Mouse (Mus musculus): ENCODE measurements around the gene Spag8. TPM values are rescaled to one million over a fixed set of nuclear protein-coding genes. Genes with fewer than 3 reads are reported as not detected.

The Spag8 gene
- total RNA-seq, 2 experiments from 2014 or later = 0.91 to 1.1 TPM

GRCm38 (mm10) chr4:43656339-43657109 lies 3.1 kb upstream of the Spag8 start, which contains the start of gene Hint2:
Hint2 (minus strand) TSS chr4:43656466.
- intact Hi-C loops (cut with DNase I) = loop anchor here (2.0 kb wide), 1 partner anchor 26 kb away; the partner anchor contains the start of gene Npr2

GRCm38 (mm10) chr4:43655656-43656338 lies 2.4 kb upstream of the Spag8 start:
- DNase-seq (ENCODE audit: low spot score in 2 of 2) = peak in 1 of 2 experiments; percentile 22
- intact Hi-C loops (cut with DNase I) = loop anchor here (2.0 kb wide), 1 partner anchor 25 kb away; the partner anchor contains the start of gene Npr2

More at GRCm38 (mm10) chr4:43656339-43657109, 3.1 kb upstream of the Spag8 start, which contains the start of gene Hint2:
- peak; percentile 90 to 95 for DNase-seq (ENCODE audit: low spot score in 2 of 2)

- intact Hi-C loops (cut with DNase I) = no loop called here
- DNase-seq (ENCODE audit: low spot score in 2 of 2) = no peak
Measured at GRCm38 (mm10) chr4:43652726-43653125, 668 bp downstream of the Spag8 start.

- no peak for DNase-seq (ENCODE audit: low spot score in 2 of 2)
- intact Hi-C loops (cut with DNase I) = no loop called here
Measured at GRCm38 (mm10) chr4:43649783-43650182, 3.6 kb downstream of the Spag8 start.

GRCm38 (mm10) chr4:43640491-43640890 lies 12.9 kb downstream of the Spag8 start:
- no peak for DNase-seq (ENCODE audit: low spot score in 2 of 2)
- intact Hi-C loops (cut with DNase I) = no loop called here

GRCm38 (mm10) chr4:43640076-43640475 lies 13.3 kb downstream of the Spag8 start:
- DNase-seq (ENCODE audit: low spot score in 2 of 2) = no peak
- intact Hi-C loops (cut with DNase I) = no loop called here

- intact Hi-C loops (cut with DNase I) = no loop called here
- peak in 1 of 2 experiments; percentile 1 for DNase-seq (ENCODE audit: low spot score in 2 of 2)
Measured at GRCm38 (mm10) chr4:43636751-43637150, 16.6 kb downstream of the Spag8 start.

- intact Hi-C loops (cut with DNase I) = no loop called here
- DNase-seq (ENCODE audit: low spot score in 2 of 2) = peak in 1 of 2 experiments; percentile 1
Measured at GRCm38 (mm10) chr4:43634621-43635374, 18.6 kb downstream of the Spag8 start.

- intact Hi-C loops (cut with DNase I) = no loop called here
Measured at GRCm38 (mm10) chr4:43633736-43634135, 19.7 kb downstream of the Spag8 start.

GRCm38 (mm10) chr4:43633296-43633695 lies 20.1 kb downstream of the Spag8 start:
- intact Hi-C loops (cut with DNase I) = no loop called here
- peak in 1 of 2 experiments; percentile 3 for DNase-seq (ENCODE audit: low spot score in 2 of 2)

More at GRCm38 (mm10) chr4:43633736-43634135, 19.7 kb downstream of the Spag8 start:
- DNase-seq (ENCODE audit: low spot score in 2 of 2) = peak in 1 of 2 experiments; percentile 1

GRCm38 (mm10) chr4:43631956-43632920 lies 21.2 kb downstream of the Spag8 start:
- intact Hi-C loops (cut with DNase I) = loop anchor here (2.0 kb wide), 2 partner anchors 25 to 35 kb away; partner anchors contain the start of gene Hint2
- DNase-seq (ENCODE audit: low spot score in 2 of 2) = peak; percentile 21 to 36

- peak; percentile 46 to 60 for DNase-seq (ENCODE audit: low spot score in 2 of 2)
- intact Hi-C loops (cut with DNase I) = loop anchor here (2.0 kb wide), 2 partner anchors 26 to 36 kb away; partner anchors contain the start of gene Hint2
Measured at GRCm38 (mm10) chr4:43631046-43631955, 22.1 kb downstream of the Spag8 start, which contains the start of gene Npr2. Npr2 (plus strand) TSS chr4:43631935.

GRCm38 (mm10) chr4:43630671-43631045 lies 22.7 kb downstream of the Spag8 start:
- no peak for DNase-seq (ENCODE audit: low spot score in 2 of 2)
- intact Hi-C loops (cut with DNase I) = loop anchor here (1.0 to 2.0 kb wide), 3 partner anchors 26 to 81 kb away; partner anchors contain the start of gene Hint2

- intact Hi-C loops (cut with DNase I) = loop anchor here (1.0 to 2.0 kb wide), 3 partner anchors 27 to 81 kb away; partner anchors contain the start of gene Hint2
- peak; percentile 76 to 85 for DNase-seq (ENCODE audit: low spot score in 2 of 2)
Measured at GRCm38 (mm10) chr4:43630030-43630581, 23.3 kb downstream of the Spag8 start.

- intact Hi-C loops (cut with DNase I) = loop anchor here (5.0 kb wide), 1 partner anchor 233 kb away; no protein-coding TSS in a partner anchor
- DNase-seq (ENCODE audit: low spot score in 2 of 2) = no peak
Measured at GRCm38 (mm10) chr4:43629106-43629817, 24.1 kb downstream of the Spag8 start.

GRCm38 (mm10) chr4:43620146-43620778 lies 33.1 kb downstream of the Spag8 start:
- intact Hi-C loops (cut with DNase I) = no loop called here

More at GRCm38 (mm10) chr4:43620146-43620778, 33.1 kb downstream of the Spag8 start:
- DNase-seq (ENCODE audit: low spot score in 2 of 2) = no peak

Measured in left cerebral cortex, postnatal 36 days (tissue).